Mouse (Mus musculus) E14TG2a.4 (cell line): ENCODE data around the gene Dpf1.

Experiments used
- H3K27me3 ChIP-seq: 2 replicates; pipeline ENCODE4 v1.6.1; 2014; ENCODE audit warnings: low read length, control low read depth; ENCODE audit not compliant: insufficient read depth
- H3K36me3 ChIP-seq: 2 replicates; pipeline ENCODE4 v1.6.1; 2014; ENCODE audit warnings: low read length, control low read depth; ENCODE audit not compliant: insufficient read depth
- H3K4me1 ChIP-seq: replicated peaks from 2 replicates; pipeline ENCODE4 v1.6.1; 2014; ENCODE audit warnings: low read depth, low read length, control low read depth
- H3K4me3 ChIP-seq: replicated peaks from 2 replicates; pipeline ENCODE4 v1.5.1; 2014; ENCODE audit warnings: mild to moderate bottlenecking, low read length
- H3K9me3 ChIP-seq: 2 replicates; pipeline ENCODE4 v1.6.1; 2014; ENCODE audit warnings: low read length, control low read depth
- CTCF ChIP-seq: conservative IDR thresholded peaks from 2 replicates; pipeline ENCODE4 v1.5.1; 2014; ENCODE audit warnings: low read length
- NANOG ChIP-seq: IDR thresholded peaks from 2 replicates; pipeline ENCODE4 v1.6.1; 2014; ENCODE audit warnings: borderline replicate concordance, low read length, mixed read lengths
- POU5F1 ChIP-seq: IDR thresholded peaks from 2 replicates; pipeline ENCODE4 v1.6.1; 2014; ENCODE audit warnings: low read length, borderline replicate concordance

Gene Dpf1

GRCm38 (mm10) chr7:29350489-29350888, 46.7 kb downstream of the Dpf1 start:
- TF ChIP-seq POU5F1 (no peak), CTCF (no peak)
- Histone ChIP-seq H3K4me3 (peak overlapping the region; percentile 3), H3K9me3 (no peaks in the 10 kb centered on the region), H3K4me1 (peaks cover 62% of the 10 kb centered on the region), H3K36me3 (peaks cover 93% of the 10 kb centered on the region), H3K27me3 (no peaks in the 10 kb centered on the region)

DNA sequence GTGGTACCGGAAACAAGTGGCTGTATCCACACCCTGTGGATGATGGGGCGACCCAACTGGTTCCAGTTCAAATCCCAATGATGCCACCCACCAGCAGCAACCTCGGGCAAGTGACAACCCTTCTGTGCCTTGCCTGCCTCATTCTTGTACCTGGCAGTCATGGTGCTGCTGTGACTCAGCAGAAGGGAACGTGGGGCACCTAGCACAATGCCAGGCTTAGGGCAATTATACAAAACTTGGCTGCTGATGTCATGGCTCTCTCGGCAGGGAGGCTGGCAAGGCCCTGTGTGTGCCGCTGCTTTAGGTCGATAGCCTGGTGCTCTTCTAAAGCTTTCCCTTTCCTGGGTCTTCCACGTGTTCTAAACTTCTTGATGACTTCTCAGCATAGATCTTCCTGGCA, 48.5 kb downstream of the Dpf1 start:
- H3K4me1 ChIP-seq, result peaks cover 48% of the 10 kb centered on the region
- no peak for TF ChIP-seq NANOG
- no peak for TF ChIP-seq POU5F1
- no peak for TF ChIP-seq CTCF
- H3K36me3 ChIP-seq, result peaks cover 86% of the 10 kb centered on the region
- H3K27me3 ChIP-seq, result no peaks in the 10 kb centered on the region
- no peak overlapping the region for H3K4me3 ChIP-seq
- H3K9me3 ChIP-seq, result no peaks in the 10 kb centered on the region

- no peak for TF ChIP-seq CTCF
- TF ChIP-seq POU5F1, result no peak
- TF ChIP-seq NANOG, result no peak
- Histone ChIP-seq H3K36me3 (peaks cover 85% of the 10 kb centered on the region), H3K4me1 (peaks cover 43% of the 10 kb centered on the region), H3K9me3 (no peaks in the 10 kb centered on the region), H3K27me3 (no peaks in the 10 kb centered on the region), H3K4me3 (no peak overlapping the region)
These were observed 50.4 kb downstream of the Dpf1 start for GRCm38 (mm10) chr7:29354161-29354560.

DNA sequence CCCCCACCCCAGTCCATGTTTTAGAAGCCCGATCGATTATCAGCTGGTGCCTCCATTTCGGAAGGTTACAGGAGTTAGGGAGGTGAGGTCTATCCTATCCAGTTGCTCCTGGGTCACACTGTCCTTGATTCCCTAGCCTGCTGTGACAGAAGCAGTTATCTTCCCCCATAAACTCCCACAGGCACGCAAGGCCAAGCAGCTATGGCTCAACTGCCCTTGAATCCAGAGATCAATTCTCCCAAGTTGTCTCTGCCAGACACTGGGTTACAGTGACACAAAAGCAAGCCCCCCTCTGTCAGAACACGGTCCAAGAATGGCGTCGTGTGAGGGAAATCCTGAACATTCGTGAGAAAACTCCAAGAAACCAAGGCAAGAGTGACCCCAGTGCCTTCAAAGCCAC, 51.7 kb downstream of the Dpf1 start:
- peaks cover 34% of the 10 kb centered on the region for H3K4me1 ChIP-seq
- no peak for TF ChIP-seq CTCF
- TF ChIP-seq POU5F1, result no peak
- TF ChIP-seq NANOG, result no peak
- no peak overlapping the region for H3K4me3 ChIP-seq
- H3K9me3 ChIP-seq, result no peaks in the 10 kb centered on the region
- H3K27me3 ChIP-seq, result no peaks in the 10 kb centered on the region
- peaks cover 82% of the 10 kb centered on the region for H3K36me3 ChIP-seq

DNA sequence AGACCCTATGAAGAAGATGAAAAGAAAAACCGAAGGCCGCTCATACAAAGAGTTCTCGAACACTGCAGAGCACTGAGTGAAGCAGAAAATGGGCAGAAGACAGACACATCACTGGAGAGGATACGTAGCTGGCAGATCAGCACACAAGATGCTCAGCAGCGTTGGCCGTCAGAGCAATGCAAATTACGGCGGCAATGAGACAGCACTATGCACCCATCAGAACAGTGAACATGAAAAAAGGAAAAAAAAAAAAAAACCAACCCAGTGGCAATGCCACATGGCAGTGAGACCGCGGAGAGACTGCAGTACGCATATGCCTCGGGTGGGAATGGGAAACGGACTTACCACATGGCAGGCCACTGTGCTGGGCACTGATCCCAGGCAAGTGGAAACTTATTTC, 57.7 kb downstream of the Dpf1 start:
- H3K4me3 ChIP-seq, result no peak overlapping the region
- H3K9me3 ChIP-seq, result no peaks in the 10 kb centered on the region
- peaks cover 73% of the 10 kb centered on the region for H3K36me3 ChIP-seq
- H3K27me3 ChIP-seq, result no peaks in the 10 kb centered on the region
- no peak for TF ChIP-seq CTCF
- no peak for TF ChIP-seq POU5F1
- no peak for TF ChIP-seq NANOG
- peaks cover 20% of the 10 kb centered on the region for H3K4me1 ChIP-seq

DNA sequence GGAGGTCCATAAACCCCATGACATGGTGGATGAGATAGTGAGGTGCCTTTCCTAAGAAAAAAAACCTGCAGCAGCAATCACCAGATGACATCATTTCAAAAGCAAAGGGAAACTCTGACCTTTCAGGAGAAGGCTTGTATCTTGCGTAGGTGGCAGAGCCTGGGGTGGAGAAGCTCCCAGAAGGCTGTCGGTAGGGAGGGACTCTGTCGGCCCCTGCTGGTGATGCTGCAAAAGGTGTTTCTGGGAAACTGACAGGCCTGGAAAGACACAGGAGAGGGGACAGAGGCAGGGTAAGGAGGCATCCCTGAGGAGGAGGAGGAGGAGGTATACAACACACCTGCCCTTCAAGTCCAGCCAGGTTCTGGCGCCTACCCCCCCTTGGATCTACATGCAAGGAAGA, 60.3 kb downstream of the Dpf1 start:
- Histone ChIP-seq H3K36me3 (peaks cover 56% of the 10 kb centered on the region), H3K9me3 (no peaks in the 10 kb centered on the region), H3K4me1 (peaks cover 21% of the 10 kb centered on the region), H3K4me3 (no peak overlapping the region), H3K27me3 (no peaks in the 10 kb centered on the region)
- TF ChIP-seq CTCF (peak; percentile 64), POU5F1 (no peak)

DNA sequence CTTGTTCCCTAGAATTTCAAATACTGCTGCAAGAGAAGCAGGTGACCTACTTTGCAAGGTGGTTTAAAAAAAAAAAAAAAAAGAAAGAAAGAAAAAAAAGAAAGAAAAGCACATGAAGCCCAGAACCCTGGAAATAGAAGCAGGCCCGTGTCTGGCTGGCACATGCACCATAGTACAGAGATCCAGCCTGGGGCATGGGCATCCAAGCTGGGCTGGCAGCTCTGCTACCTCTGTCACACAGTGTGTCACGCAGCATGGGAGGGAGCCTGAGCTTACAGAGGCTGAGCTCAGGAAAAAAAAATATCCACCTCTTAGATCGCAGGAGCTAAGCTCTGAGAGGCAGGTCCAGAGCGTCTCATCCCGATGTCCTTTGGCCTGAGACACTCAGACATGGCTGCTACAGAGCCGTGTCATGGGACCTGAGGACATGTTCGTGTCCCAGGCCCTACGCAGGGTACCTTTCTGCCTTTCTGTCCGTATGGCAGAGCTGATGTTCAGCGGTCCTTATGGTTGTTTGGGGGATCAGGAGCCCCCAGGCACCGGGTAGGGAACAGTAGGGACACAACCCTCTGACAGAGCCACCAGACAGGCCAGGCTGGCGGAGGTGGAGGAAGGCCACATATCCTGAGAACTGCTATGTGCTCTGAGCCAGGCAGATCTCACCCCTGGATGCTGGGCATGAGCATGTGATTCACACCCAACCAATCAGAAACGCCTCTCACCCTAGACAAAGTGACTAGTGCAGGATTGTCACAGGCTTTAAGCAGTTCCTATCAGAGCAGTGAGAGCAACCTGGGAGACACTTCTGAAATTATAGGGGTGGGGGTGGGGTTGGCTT, 63.6 kb downstream of the Dpf1 start:
- Histone ChIP-seq H3K27me3 (no peaks in the 10 kb centered on the region), H3K4me1 (peaks cover 22% of the 10 kb centered on the region), H3K9me3 (no peaks in the 10 kb centered on the region), H3K36me3 (peaks cover 54% of the 10 kb centered on the region), H3K4me3 (peak overlapping the region; percentile 56)
- TF ChIP-seq POU5F1 (no peak), NANOG (no peak), CTCF (no peak)
